Mouse (Mus musculus) layer of hippocampus, postnatal 14 days (tissue): ENCODE results near the gene Zbtb45. TPM values are rescaled to one million over a fixed set of nuclear protein-coding genes. Genes with fewer than 3 reads are reported as not detected.

ENCODE experiments used
- DNase-seq, 2 experiments: peaks; one replicate each; pipeline ENCODE4 v3.0.0; 2021 to 2022; ENCODE audit warnings: low spot score in 2 of 2, mixed read lengths in 1 of 2
- total RNA-seq, 2 experiments: library from RNA; stranded (reverse); gene quantifications; 2 replicates each; pipeline ENCODE4 v1.2.3; 2021

The Zbtb45 gene
- total RNA-seq, 2 experiments from 2014 or later: 27.8 to 30.9 TPM

DNA sequence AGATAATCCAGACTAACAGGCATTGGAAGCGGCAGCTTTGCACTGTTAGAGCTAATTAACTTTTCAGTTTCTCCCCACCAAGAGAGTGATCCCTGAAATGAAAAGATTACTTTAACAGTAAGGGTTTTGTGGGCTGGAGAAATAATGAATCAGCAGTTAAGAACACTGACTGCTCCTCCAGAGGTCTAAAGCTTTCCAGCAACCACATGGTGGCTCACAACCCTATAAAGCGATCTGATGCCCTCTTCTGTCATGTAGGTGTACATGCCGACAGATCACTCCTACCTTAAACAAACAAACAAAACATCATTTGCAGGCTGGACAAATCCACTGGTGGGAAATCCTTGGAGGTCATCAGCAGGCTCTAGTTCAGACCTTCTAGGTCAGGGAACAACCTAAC lies 54.9 kb downstream of the Zbtb45 start:
- DNase-seq: no peak

Other genes starting within 250 kb of the Zbtb45 start
- gene Zscan18, start 206.4 kb downstream of the Zbtb45 start, total RNA-seq: 10 to 100 TPM; 16.8 to 21.9 TPM
- gene Zfp329, start 191.2 kb downstream of the Zbtb45 start, total RNA-seq: 10 to 100 TPM; 19.5 to 20.2 TPM
- 10 to 100 TPM; 16.1 to 16.8 TPM for gene Zfp110, start 175.3 kb downstream of the Zbtb45 start, total RNA-seq
- gene Zfp128, start 128.9 kb downstream of the Zbtb45 start, total RNA-seq: 1 to 10 TPM; 6.2 to 7.3 TPM
- gene Zscan22, start 112.2 kb downstream of the Zbtb45 start, total RNA-seq: 10 to 100 TPM; 11.9 to 14.5 TPM
- 100 to 1,000 TPM; 418 to 457 TPM for gene Rps5, start 87.7 kb downstream of the Zbtb45 start, total RNA-seq
- 1 to 10 TPM in 1 of 2 experiments, under 1 TPM in 1; 0.92 to 1.2 TPM for gene Rnf225, start 82.6 kb downstream of the Zbtb45 start, total RNA-seq
- 10 to 100 TPM; 12.0 to 13.5 TPM for gene Zfp324, start 44.2 kb downstream of the Zbtb45 start, total RNA-seq
- gene Zfp446, start 32.2 kb downstream of the Zbtb45 start, total RNA-seq: 1 to 10 TPM; 8.3 to 9.1 TPM
- gene Slc27a5, start 11.8 kb downstream of the Zbtb45 start, total RNA-seq: under 1 TPM in 1 of 2 experiments, not detected in 1; 0.26 TPM
- gene Trim28, start 10.9 kb downstream of the Zbtb45 start, total RNA-seq: 100 to 1,000 TPM; 236 to 244 TPM
- 100 to 1,000 TPM; 143 to 149 TPM for gene Chmp2a, start 24.8 kb upstream of the Zbtb45 start, total RNA-seq
- gene Ube2m, start 28.2 kb upstream of the Zbtb45 start, total RNA-seq: 100 to 1,000 TPM; 199 to 212 TPM
- gene Mzf1, start 44.7 kb upstream of the Zbtb45 start, total RNA-seq: 10 to 100 TPM; 13.7 to 17.4 TPM
- gene Vmn1r85, start 85.1 kb upstream of the Zbtb45 start, total RNA-seq: not detected
- gene Vmn1r86, start 109.9 kb upstream of the Zbtb45 start, total RNA-seq: not detected
- not detected for gene Vmn1r87, start 130.1 kb upstream of the Zbtb45 start, total RNA-seq
- gene Vmn1r88, start 149.5 kb upstream of the Zbtb45 start, total RNA-seq: under 1 TPM; 0.21 to 0.23 TPM
- gene Vmn1r89, start 203.0 kb upstream of the Zbtb45 start, total RNA-seq: not detected